Mouse (Mus musculus) neural tube, embryonic 13.5 days (tissue): ENCODE measurements around the gene Hrk. TPM values are rescaled to one million over a fixed set of nuclear protein-coding genes. Genes with fewer than 3 reads are reported as not detected.

ENCODE experiments used
- ATAC-seq: fragments of 200-750 bp; cut with Nextera tagmentation; 2 replicates; pipeline ENCODE4 v1.8.0; 2017; ENCODE audit warnings: low read depth, mild to moderate bottlenecking, moderate TSS enrichment, moderate library complexity
- H3K27ac ChIP-seq: fragments of 300-500 bp; sonication (generic); replicated peaks from 2 replicates; pipeline ENCODE4 v1.5.1; 2015; ENCODE audit warnings: moderate library complexity, mild to moderate bottlenecking, inconsistent platforms
- H3K27me3 ChIP-seq: fragments of 300-500 bp; sonication (generic); 2 replicates; pipeline ENCODE4 v1.6.1; 2015; ENCODE audit warnings: mild to moderate bottlenecking, inconsistent platforms
- H3K36me3 ChIP-seq: fragments of 300-500 bp; sonication (generic); 2 replicates; pipeline ENCODE4 v1.6.1; 2015; ENCODE audit warnings: mild to moderate bottlenecking, inconsistent platforms
- H3K4me1 ChIP-seq: fragments of 300-500 bp; sonication (generic); replicated peaks from 2 replicates; pipeline ENCODE4 v1.6.1; 2015; ENCODE audit warnings: inconsistent platforms
- H3K4me2 ChIP-seq: fragments of 300-500 bp; sonication (generic); 2 replicates; pipeline ENCODE4 v1.6.1; 2015; ENCODE audit warnings: inconsistent platforms, mild to moderate bottlenecking, moderate library complexity
- H3K4me3 ChIP-seq: fragments of 300-500 bp; sonication (generic); 2 replicates; pipeline ENCODE4 v1.5.1; 2015; ENCODE audit warnings: mild to moderate bottlenecking, inconsistent platforms
- H3K9ac ChIP-seq: fragments of 300-500 bp; sonication (generic); 2 replicates; pipeline ENCODE4 v1.6.1; 2015; ENCODE audit warnings: moderate library complexity, mild to moderate bottlenecking, inconsistent platforms
- H3K9me3 ChIP-seq: fragments of 300-500 bp; sonication (generic); 2 replicates; pipeline ENCODE4 v1.6.1; 2016; ENCODE audit warnings: inconsistent platforms
- WGBS: fragments of 180-500 bp; shearing (Covaris S2); methylation state at CpG from one replicate; pipeline ENCODE4 v1.1.7; 2015; 5-methylcytosine and 5-hydroxymethylcytosine counted together
- polyA plus RNA-seq: library from polyadenylated mRNA; unstranded; fragments of >200 nt; fragmentation: Nextera tagmentation; extraction: Ambion mirVana; gene quantifications from 2 replicates; pipeline ENCODE4 v1.2.1, GENCODE M21; 2015

Gene Hrk
- polyA plus RNA-seq, 1 experiment from 2014 or later = 3.4 TPM

- Histone ChIP-seq H3K36me3 (peaks cover 42% of the 10 kb centered on the region), H3K9me3 (no peaks in the 10 kb centered on the region), H3K4me3 (no peak overlapping the region), H3K27me3 (no peaks in the 10 kb centered on the region), H3K27ac (no peak overlapping the region), H3K4me1 (peaks cover 60% of the 10 kb centered on the region), H3K9ac (no peak overlapping the region), H3K4me2 (no peak overlapping the region)
- 80% methylated on average over 12 of the region's 12 CpGs for WGBS
- no peak for ATAC-seq
These were observed 21.0 kb upstream of the Hrk start for GRCm38 (mm10) chr5:118143211-118144026.

GRCm38 (mm10) chr5:118144327-118144726 is 20.1 kb upstream of the Hrk start:
- peaks cover 33% of the 10 kb centered on the region for H3K36me3 ChIP-seq
- H3K9ac ChIP-seq = 0 out of 2 replicates have a peak overlapping the region, but pooled peaks have one; percentile 17
- H3K9me3 ChIP-seq = no peaks in the 10 kb centered on the region
- no peak overlapping the region for H3K4me2 ChIP-seq
- no peak overlapping the region for H3K27ac ChIP-seq
- 92% methylated on average over 4 of the region's 4 CpGs for WGBS
- no peak overlapping the region for H3K4me3 ChIP-seq
- H3K27me3 ChIP-seq = no peaks in the 10 kb centered on the region
- no peak for ATAC-seq
- peaks cover 63% of the 10 kb centered on the region for H3K4me1 ChIP-seq

GRCm38 (mm10) chr5:118144770-118145169 is 19.7 kb upstream of the Hrk start:
- WGBS = 90% methylated on average over 6 of the region's 6 CpGs
- H3K4me2 ChIP-seq = no peak overlapping the region
- H3K36me3 ChIP-seq = peaks cover 29% of the 10 kb centered on the region
- H3K4me3 ChIP-seq = no peak overlapping the region
- H3K27ac ChIP-seq = 0 out of 2 replicates have a peak overlapping the region, but pooled peaks have one; percentile 86
- H3K9ac ChIP-seq = peak overlapping the region; percentile 31; the same call in 1 of the 2 replicates
- peaks cover 68% of the 10 kb centered on the region for H3K4me1 ChIP-seq
- no peak for ATAC-seq
- H3K27me3 ChIP-seq = no peaks in the 10 kb centered on the region
- no peaks in the 10 kb centered on the region for H3K9me3 ChIP-seq

GRCm38 (mm10) chr5:118145458-118145857 is 19.0 kb upstream of the Hrk start:
- H3K27me3 ChIP-seq = no peaks in the 10 kb centered on the region
- 72% methylated on average over 3 of the region's 3 CpGs for WGBS
- H3K27ac ChIP-seq = peak overlapping the region; percentile 86
- peak overlapping the region; percentile 50; the same call in 1 of the 2 replicates for H3K9ac ChIP-seq
- H3K4me1 ChIP-seq = peaks cover 68% of the 10 kb centered on the region
- peak overlapping the region; percentile 21; the same call in 1 of the 2 replicates for H3K4me2 ChIP-seq
- no peak for ATAC-seq
- H3K9me3 ChIP-seq = no peaks in the 10 kb centered on the region
- H3K4me3 ChIP-seq = no peak overlapping the region
- peaks cover 26% of the 10 kb centered on the region for H3K36me3 ChIP-seq

DNA sequence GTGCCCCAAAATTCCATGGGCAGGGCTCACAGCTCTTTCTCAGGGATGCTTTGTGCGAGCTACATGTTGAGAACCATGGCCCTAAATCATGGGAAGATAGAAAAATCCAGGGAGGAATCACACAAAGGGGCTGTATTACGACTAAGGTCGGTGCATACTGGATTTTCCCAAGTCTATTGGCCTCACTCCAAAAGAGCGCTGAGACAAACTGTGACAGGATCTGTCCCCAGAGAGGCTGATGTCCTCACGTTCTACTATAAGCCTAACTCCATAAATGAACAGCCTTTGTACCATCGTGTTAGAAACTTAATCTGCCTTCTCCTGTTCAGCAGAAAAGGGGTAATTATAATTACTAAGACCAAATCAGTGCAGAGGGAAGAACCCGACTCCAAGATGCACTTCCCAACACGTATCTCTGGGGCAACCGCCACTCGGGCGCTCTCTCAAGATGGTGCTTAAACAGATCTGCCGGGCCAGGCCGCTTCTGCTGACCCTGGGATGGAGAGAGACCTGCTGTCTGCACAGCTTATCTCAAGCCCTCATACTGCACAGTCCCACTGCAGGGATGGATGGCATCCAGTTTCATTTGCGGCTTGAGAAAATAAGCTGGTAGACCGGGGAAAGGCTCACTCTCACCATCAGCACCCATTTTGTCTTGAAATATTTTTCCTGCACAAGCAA is 18.3 kb upstream of the Hrk start:
- H3K4me3 ChIP-seq = no peak overlapping the region
- peaks cover 68% of the 10 kb centered on the region for H3K4me1 ChIP-seq
- ATAC-seq = no peak
- peak overlapping the region; percentile 86 for H3K27ac ChIP-seq
- peaks cover 24% of the 10 kb centered on the region for H3K36me3 ChIP-seq
- H3K9me3 ChIP-seq = no peaks in the 10 kb centered on the region
- no peaks in the 10 kb centered on the region for H3K27me3 ChIP-seq
- 59% methylated on average over 15 of the region's 15 CpGs for WGBS
- H3K9ac ChIP-seq = peak overlapping the region; percentile 50; the same call in 1 of the 2 replicates
- H3K4me2 ChIP-seq = peak overlapping the region; percentile 21; the same call in 1 of the 2 replicates

DNA sequence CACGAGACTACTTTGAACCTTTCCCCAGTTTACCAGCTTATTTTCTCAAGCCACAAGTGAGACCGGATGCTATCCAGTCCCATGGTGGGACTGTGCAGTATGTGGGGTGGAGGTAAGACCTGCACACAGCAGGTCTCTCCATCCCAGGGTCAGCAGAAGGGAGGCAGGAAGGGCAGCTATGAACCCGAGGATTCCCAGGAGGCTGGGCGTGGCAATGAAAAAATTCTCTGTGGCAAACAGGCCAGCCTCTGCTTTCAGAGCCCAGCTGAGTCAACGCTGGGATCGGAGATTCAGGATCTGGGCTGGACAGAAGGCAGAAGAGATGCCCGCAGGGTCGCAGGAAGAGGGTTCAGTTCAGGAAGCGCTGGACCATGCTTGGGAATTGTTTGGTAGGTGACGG is 17.2 kb upstream of the Hrk start:
- peak overlapping the region; percentile 86 for H3K27ac ChIP-seq
- H3K9me3 ChIP-seq = no peaks in the 10 kb centered on the region
- H3K36me3 ChIP-seq = peaks cover 22% of the 10 kb centered on the region
- WGBS = 77% methylated on average over 10 of the region's 10 CpGs
- H3K4me1 ChIP-seq = peaks cover 65% of the 10 kb centered on the region
- ATAC-seq = no peak
- no peaks in the 10 kb centered on the region for H3K27me3 ChIP-seq
- no peak overlapping the region for H3K4me2 ChIP-seq
- H3K4me3 ChIP-seq = no peak overlapping the region
- H3K9ac ChIP-seq = peak overlapping the region; percentile 45; the same call in 1 of the 2 replicates

DNA sequence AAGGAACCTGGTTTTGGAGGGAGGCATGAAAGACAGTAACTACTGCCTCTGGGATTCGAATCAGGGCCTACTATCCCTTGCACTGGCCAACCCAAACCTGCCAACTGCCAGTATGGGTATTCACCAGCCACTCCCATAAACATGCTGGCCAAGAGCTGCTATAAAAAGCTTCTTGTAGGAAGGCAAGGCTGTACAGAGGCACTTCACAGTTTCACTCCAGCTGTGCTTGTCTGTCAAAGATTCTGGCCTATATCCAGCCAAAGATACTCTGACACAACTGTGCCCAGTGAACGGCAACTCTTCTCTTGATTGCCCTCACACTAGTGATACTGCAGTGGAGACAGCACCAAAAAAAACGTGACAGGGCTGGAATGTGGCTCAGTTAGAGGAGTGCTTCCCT is 14.7 kb upstream of the Hrk start:
- no peak overlapping the region for H3K4me2 ChIP-seq
- H3K4me1 ChIP-seq = peaks cover 72% of the 10 kb centered on the region
- no peaks in the 10 kb centered on the region for H3K27me3 ChIP-seq
- no peaks in the 10 kb centered on the region for H3K9me3 ChIP-seq
- H3K9ac ChIP-seq = no peak overlapping the region
- WGBS = 80% methylated on average over 3 of the region's 3 CpGs
- H3K4me3 ChIP-seq = no peak overlapping the region
- H3K36me3 ChIP-seq = peaks cover 18% of the 10 kb centered on the region
- ATAC-seq = no peak
- H3K27ac ChIP-seq = no peak overlapping the region

GRCm38 (mm10) chr5:118154839-118155564 is 9.4 kb upstream of the Hrk start, which contains the start of gene Fbxw8:
Gene Fbxw8, minus strand, starts transcription at chr5:118155464.
- Histone ChIP-seq H3K4me3 (peak within 1 kb of the TSS; percentile 94), H3K9me3 (no peaks in the 10 kb centered on the region), H3K36me3 (peaks cover 16% of the 10 kb centered on the region; the same call in 1 of the 2 replicates), H3K27ac (peak within 1 kb of the TSS; percentile 79), H3K27me3 (peaks cover 10% of the 10 kb centered on the region; the same call in 1 of the 2 replicates), H3K9ac (peak within 1 kb of the TSS; percentile 95), H3K4me2 (peak within 1 kb of the TSS; percentile 79), H3K4me1 (peaks cover 30% of the 10 kb centered on the region)
- under 1% methylated on average over 67 of the region's 67 CpGs for WGBS
- peak; percentile 92 for ATAC-seq

DNA sequence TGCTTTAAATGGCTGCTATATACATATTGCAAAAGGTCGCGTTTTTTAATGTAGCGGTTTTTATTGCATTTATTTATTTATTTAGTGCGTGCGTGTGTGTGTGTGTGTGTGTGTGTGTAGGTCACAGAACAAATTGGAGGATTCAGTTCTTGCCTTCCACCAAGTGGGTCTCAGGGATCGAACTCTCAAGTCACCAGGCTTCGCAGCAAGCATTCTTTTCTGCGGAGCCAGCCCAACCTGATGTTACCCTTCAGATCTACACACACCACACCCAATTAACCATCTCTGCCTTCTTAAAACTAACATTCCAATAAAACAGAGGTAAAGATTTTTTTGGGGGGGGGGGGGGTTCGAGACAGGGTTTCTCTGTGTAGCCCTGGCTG is 8.9 kb upstream of the Hrk start:
- peaks cover 12% of the 10 kb centered on the region; the same call in 1 of the 2 replicates for H3K27me3 ChIP-seq
- H3K9me3 ChIP-seq = no peaks in the 10 kb centered on the region
- H3K36me3 ChIP-seq = peaks cover 16% of the 10 kb centered on the region; the same call in 1 of the 2 replicates
- no peak overlapping the region for H3K27ac ChIP-seq
- no peak for ATAC-seq
- peaks cover 30% of the 10 kb centered on the region for H3K4me1 ChIP-seq
- H3K4me2 ChIP-seq = peak overlapping the region; percentile 79
- H3K9ac ChIP-seq = peak overlapping the region; percentile 95
- 26% methylated on average over 9 of the region's 9 CpGs for WGBS
- peak overlapping the region; percentile 94 for H3K4me3 ChIP-seq

GRCm38 (mm10) chr5:118156976-118157375 is 7.5 kb upstream of the Hrk start:
- Histone ChIP-seq H3K27me3 (peaks cover 25% of the 10 kb centered on the region), H3K4me1 (peaks cover 29% of the 10 kb centered on the region), H3K36me3 (peaks cover 5% of the 10 kb centered on the region; the same call in 1 of the 2 replicates), H3K4me2 (no peak overlapping the region), H3K9ac (no peak overlapping the region), H3K27ac (no peak overlapping the region), H3K9me3 (no peaks in the 10 kb centered on the region), H3K4me3 (no peak overlapping the region)
- ATAC-seq = no peak
- WGBS = 60% methylated on average over 4 of the region's 4 CpGs

DNA sequence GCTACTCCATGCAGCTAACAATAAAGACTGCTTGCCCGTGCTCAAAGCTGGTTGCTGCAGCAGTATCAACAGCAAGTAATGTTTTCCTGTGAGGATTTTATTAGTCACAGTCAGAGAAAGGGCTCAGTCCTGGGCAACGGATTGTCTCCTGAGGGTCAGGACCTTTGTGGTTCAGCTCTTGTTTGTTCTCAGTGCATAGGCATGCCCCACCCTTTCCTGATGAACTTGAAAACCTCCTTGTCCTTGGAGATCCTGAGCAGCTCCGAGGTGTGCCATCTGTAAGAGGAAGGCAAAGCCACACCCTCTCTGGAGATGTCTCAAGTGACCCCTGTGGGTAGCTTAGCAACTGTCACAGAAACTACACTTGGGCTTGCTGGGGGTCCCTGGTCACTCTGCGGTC is 3.8 kb upstream of the Hrk start:
- Histone ChIP-seq H3K4me3 (no peak overlapping the region), H3K4me1 (no peaks in the 10 kb centered on the region; the same call in 1 of the 2 replicates), H3K9ac (no peak overlapping the region), H3K27me3 (peaks cover 59% of the 10 kb centered on the region), H3K9me3 (no peaks in the 10 kb centered on the region), H3K36me3 (no peaks in the 10 kb centered on the region), H3K4me2 (no peak overlapping the region), H3K27ac (no peak overlapping the region)
- no peak for ATAC-seq
- 45% methylated on average over 4 of the region's 4 CpGs for WGBS
